Mouse (Mus musculus) stomach, postnatal 0 days (tissue): ENCODE results near the gene Otop2.

ENCODE experiments used
- CTCF ChIP-seq: IDR thresholded peaks from 2 replicates; pipeline ENCODE4 v1.5.1; 2016; ENCODE audit warnings: antibody characterized with exemption, low read depth, mild to moderate bottlenecking, moderate library complexity
- EP300 ChIP-seq: optimal IDR thresholded peaks from 2 replicates; pipeline ENCODE3; 2016; ENCODE audit warnings: antibody characterized with exemption

- TF ChIP-seq EP300 (no peak), CTCF (no peak)
These were observed 11.5 kb downstream of the Otop2 start for GRCm38 (mm10) chr11:115318245-115319027.
